Mouse (Mus musculus) limb, embryonic 11.5 days (tissue): Measurements from ENCODE around the gene Kcnb1. TPM values are rescaled to one million over a fixed set of nuclear protein-coding genes. Genes with fewer than 3 reads are reported as not detected.

Source experiments
- ATAC-seq: fragments of 200-750 bp; cut with Nextera tagmentation; 2 replicates; pipeline ENCODE4 v1.8.0; 2017; ENCODE audit warnings: low read depth; ENCODE audit not compliant: insufficient number of reproducible peaks, low FRiP score, low TSS enrichment
- DNase-seq: peaks from one replicate; pipeline ENCODE4 v3.0.0-alpha.2; 2015; ENCODE audit warnings: low spot score
- H3K27ac ChIP-seq: fragments of 300-500 bp; sonication (generic); replicated peaks from 2 replicates; pipeline ENCODE4 v1.5.1; 2014; ENCODE audit warnings: low read depth, mild to moderate bottlenecking, low read length
- H3K27me3 ChIP-seq: fragments of 300-500 bp; sonication (generic); 2 replicates; pipeline ENCODE4 v1.6.1; 2014; ENCODE audit warnings: mild to moderate bottlenecking, low read length, mixed read lengths; ENCODE audit not compliant: control insufficient read depth, insufficient read depth
- H3K36me3 ChIP-seq: fragments of 300-500 bp; sonication (generic); 2 replicates; pipeline ENCODE4 v1.6.1; 2014; ENCODE audit warnings: mild to moderate bottlenecking, low read length, moderate library complexity, mixed read lengths; ENCODE audit not compliant: control insufficient read depth, insufficient read depth
- H3K4me1 ChIP-seq: fragments of 300-500 bp; sonication (generic); 2 replicates; pipeline ENCODE4 v1.6.1; 2014; ENCODE audit warnings: low read length, mixed read lengths; ENCODE audit not compliant: control insufficient read depth, insufficient read depth
- H3K4me2 ChIP-seq: fragments of 300-500 bp; sonication (generic); 2 replicates; pipeline ENCODE4 v1.6.1; 2014; ENCODE audit warnings: low read depth, mild to moderate bottlenecking, moderate library complexity; ENCODE audit not compliant: severe bottlenecking
- H3K4me3 ChIP-seq: fragments of 300-500 bp; sonication (generic); 2 replicates; pipeline ENCODE4 v1.5.1; 2014; ENCODE audit warnings: low read depth, low read length
- H3K9ac ChIP-seq: fragments of 300-500 bp; sonication (generic); 2 replicates; pipeline ENCODE4 v1.6.1; 2014; ENCODE audit warnings: mild to moderate bottlenecking, low read length
- H3K9me3 ChIP-seq: fragments of 300-500 bp; sonication (generic); 2 replicates; pipeline ENCODE4 v1.6.1; 2016; ENCODE audit warnings: low read length; ENCODE audit not compliant: control insufficient read depth
- WGBS: fragments of 180-500 bp; shearing (Covaris S2); extraction: QIAGEN DNeasy Blood & Tissue Kit; methylation state at CpG from one replicate; pipeline ENCODE4 v1.1.7; 2014; 5-methylcytosine and 5-hydroxymethylcytosine counted together
- polyA plus RNA-seq: library from polyadenylated mRNA; unstranded; fragments of >200 nt; fragmentation: Nextera tagmentation; extraction: Ambion mirVana; gene quantifications from 2 replicates; pipeline ENCODE4 v1.2.1, GENCODE M21; 2014

Kcnb1 gene
- polyA plus RNA-seq, 1 experiment from 2014 or later, result 0.29 TPM

DNA sequence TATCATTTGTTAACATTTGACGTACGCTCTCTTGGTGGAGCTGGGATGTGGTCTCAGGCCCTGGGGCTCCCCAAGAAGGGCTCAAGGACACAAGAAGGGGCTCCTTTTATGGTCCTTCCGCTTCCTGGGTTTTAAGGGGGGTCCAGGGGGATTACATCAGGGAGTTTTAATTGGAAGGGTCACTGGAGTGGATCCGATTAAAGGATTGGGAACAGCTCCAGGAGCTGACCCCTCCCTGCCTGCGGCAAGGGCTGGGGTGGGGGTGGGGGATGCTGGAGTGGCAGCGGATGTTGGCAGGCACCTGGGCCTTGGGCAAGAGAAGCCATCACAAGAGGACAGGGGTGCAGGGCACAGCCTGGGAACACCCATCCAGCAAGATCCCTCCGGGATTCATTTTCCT, 77.7 kb downstream of the Kcnb1 start:
- H3K4me3 ChIP-seq, result no peak overlapping the region
- no peak overlapping the region for H3K27ac ChIP-seq
- H3K36me3 ChIP-seq, result no peaks in the 10 kb centered on the region
- H3K9me3 ChIP-seq, result no peaks in the 10 kb centered on the region
- no peaks in the 10 kb centered on the region for H3K27me3 ChIP-seq
- ATAC-seq (peak; percentile 42; the same call in 1 of the 2 replicates), DNase-seq (peak; percentile 41)
- WGBS, result 39% methylated on average over 7 of the region's 7 CpGs
- H3K4me2 ChIP-seq, result no peak overlapping the region
- no peak overlapping the region for H3K9ac ChIP-seq
- no peaks in the 10 kb centered on the region for H3K4me1 ChIP-seq

DNA sequence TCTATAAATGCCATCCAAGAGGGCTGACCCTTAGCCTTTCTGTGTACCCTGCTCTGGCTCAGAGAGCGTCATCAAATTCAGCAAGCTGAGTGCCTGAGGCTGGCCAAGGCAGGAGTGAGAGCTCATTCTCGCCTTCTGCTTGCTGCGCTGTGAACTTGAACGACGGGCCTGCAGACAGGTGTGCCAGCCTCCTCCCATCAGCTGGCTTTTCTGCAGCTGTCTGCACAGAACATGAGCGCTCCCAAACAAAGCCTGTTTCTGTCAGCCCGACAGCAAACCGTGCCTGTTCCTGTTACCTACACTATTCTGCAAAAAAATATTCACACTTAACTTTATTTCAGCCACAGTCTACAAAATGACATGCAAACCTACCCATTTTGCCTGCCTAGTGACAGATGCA, 80.4 kb downstream of the Kcnb1 start:
- Histone ChIP-seq H3K27me3 (no peaks in the 10 kb centered on the region), H3K4me3 (no peak overlapping the region), H3K36me3 (no peaks in the 10 kb centered on the region), H3K9me3 (peaks cover 3% of the 10 kb centered on the region), H3K4me1 (no peaks in the 10 kb centered on the region), H3K9ac (no peak overlapping the region), H3K27ac (no peak overlapping the region), H3K4me2 (no peak overlapping the region)
- 80% methylated on average over 8 of the region's 8 CpGs for WGBS
- DNase-seq, result no peak
- no peak for ATAC-seq

DNA sequence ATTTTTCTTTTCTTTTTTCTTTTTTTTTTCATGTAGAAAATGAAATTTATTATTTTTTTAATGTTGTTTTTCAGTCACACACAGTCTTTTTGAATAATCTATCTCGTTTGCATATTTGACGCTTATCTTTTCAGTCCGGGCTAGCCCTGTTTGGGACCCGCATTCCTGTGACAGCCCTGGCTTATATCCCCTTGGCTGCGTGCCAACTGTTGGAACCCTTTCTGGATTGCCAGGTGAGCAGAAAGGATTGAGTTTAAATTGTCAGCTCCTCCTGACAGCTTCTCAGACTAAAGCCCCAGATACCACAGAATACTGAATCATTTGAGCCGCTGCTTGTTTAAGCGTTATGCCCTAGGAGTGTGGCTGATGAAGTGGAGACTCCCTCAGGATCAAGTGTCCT, 86.4 kb downstream of the Kcnb1 start:
- ATAC-seq (no peak), DNase-seq (no peak)
- WGBS, result 83% methylated on average over 7 of the region's 7 CpGs

DNA sequence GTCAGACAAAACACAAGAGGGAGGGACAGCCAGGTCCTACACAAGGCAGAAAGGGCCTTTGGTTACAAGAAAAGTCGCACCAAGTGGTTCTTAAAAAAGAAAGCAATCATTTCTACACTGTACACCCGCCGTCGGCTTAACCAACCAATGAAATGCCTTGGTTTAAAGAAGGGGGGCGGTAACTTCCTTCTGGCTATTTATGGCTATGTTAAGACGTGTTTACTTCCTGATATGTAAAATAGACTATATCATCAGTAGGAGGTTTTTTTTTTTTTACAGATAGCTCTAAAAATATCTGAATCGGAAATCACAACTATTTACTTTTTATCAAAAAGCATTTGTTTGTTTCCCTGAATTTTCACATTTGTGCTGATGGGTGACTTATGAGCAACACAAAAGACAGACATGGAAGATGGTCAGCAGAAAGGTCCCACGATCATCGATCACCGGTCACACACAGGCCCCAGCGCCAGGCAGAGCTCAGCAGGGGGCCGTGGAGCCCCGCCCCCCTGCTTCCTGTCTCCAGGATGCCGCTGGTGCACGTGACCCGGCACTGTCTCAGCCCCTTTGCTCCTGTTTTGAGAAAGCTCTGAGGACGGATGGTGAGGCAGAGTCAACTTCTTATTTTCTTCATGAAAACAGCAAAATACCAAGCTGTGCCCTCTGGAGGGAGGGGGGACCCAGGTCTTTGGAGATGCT, 88.1 kb downstream of the Kcnb1 start:
- no peak for ATAC-seq
- Histone ChIP-seq H3K4me3 (no peak overlapping the region), H3K9ac (no peak overlapping the region), H3K9me3 (peaks cover under 1% of the 10 kb centered on the region), H3K27me3 (no peaks in the 10 kb centered on the region), H3K27ac (no peak overlapping the region), H3K36me3 (no peaks in the 10 kb centered on the region), H3K4me1 (no peaks in the 10 kb centered on the region), H3K4me2 (no peak overlapping the region)
- 80% methylated on average over 17 of the region's 17 CpGs for WGBS
- no peak for DNase-seq

More for the DNA sequence above, 86.4 kb downstream of the Kcnb1 start:
- no peaks in the 10 kb centered on the region for H3K27me3 ChIP-seq
- H3K4me3 ChIP-seq, result no peak overlapping the region
- H3K9me3 ChIP-seq, result peaks cover 3% of the 10 kb centered on the region
- no peak overlapping the region for H3K4me2 ChIP-seq
- no peaks in the 10 kb centered on the region for H3K36me3 ChIP-seq
- no peak overlapping the region for H3K9ac ChIP-seq
- H3K4me1 ChIP-seq, result no peaks in the 10 kb centered on the region
- no peak overlapping the region for H3K27ac ChIP-seq

GRCm38 (mm10) chr2:167094688-167095087, 95.3 kb downstream of the Kcnb1 start:
- ATAC-seq (no peak), DNase-seq (no peak)
- Histone ChIP-seq H3K4me2 (no peak overlapping the region), H3K27ac (no peak overlapping the region), H3K9me3 (0 out of 2 replicates have a peak, but pooled peaks cover 2% of the 10 kb centered on the region), H3K36me3 (no peaks in the 10 kb centered on the region), H3K4me3 (no peak overlapping the region), H3K4me1 (0 out of 2 replicates have a peak, but pooled peaks cover 2% of the 10 kb centered on the region), H3K27me3 (no peaks in the 10 kb centered on the region), H3K9ac (no peak overlapping the region)
- 90% methylated on average over 4 of the region's 4 CpGs for WGBS

DNA sequence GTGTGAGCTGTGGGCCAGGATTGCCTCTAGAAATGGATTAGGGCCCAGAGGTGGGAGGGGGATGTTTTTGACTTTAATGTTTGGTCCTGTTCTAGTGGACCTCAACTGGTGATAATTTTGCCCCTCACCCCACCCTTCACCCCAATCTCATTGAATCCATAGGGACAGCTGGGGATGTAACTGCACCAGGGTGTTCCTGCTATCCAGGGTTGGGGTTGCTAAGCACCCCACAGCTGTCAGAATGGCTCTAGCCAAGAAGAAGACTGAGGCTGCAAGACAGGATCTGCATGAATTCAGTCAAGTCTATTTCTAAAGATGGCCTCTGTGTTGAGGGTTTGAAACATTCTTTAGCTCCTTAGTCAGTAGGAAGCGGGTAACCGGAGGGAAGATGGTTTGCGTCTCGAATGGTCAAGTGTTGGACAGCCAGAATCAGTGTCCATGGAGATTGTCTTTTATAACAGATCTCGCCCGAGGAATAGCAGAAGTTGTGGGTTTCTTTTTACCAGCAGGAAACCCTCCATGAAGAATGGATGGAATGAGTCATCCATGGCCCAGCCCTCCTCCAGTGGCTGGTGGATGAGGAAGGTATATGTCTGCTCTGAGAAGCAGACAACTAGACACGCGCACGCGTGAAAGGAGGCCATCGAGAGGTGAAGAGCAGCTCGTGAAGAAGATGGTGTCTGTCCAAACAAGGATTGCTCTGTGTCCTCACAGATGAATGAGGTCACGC, 96.6 kb downstream of the Kcnb1 start:
- ATAC-seq (no peak), DNase-seq (no peak)
- Histone ChIP-seq H3K27me3 (no peaks in the 10 kb centered on the region), H3K27ac (no peak overlapping the region), H3K9me3 (0 out of 2 replicates have a peak, but pooled peaks cover 2% of the 10 kb centered on the region), H3K4me2 (no peak overlapping the region), H3K36me3 (no peaks in the 10 kb centered on the region), H3K4me1 (0 out of 2 replicates have a peak, but pooled peaks cover 2% of the 10 kb centered on the region), H3K9ac (no peak overlapping the region), H3K4me3 (no peak overlapping the region)
- 93% methylated on average over 13 of the region's 13 CpGs for WGBS

GRCm38 (mm10) chr2:167090271-167090670, 99.7 kb downstream of the Kcnb1 start:
- no peak for ATAC-seq
- Histone ChIP-seq H3K9ac (no peak overlapping the region), H3K36me3 (no peaks in the 10 kb centered on the region), H3K4me2 (no peak overlapping the region), H3K27ac (no peak overlapping the region), H3K27me3 (no peaks in the 10 kb centered on the region), H3K9me3 (0 out of 2 replicates have a peak, but pooled peaks cover 2% of the 10 kb centered on the region), H3K4me1 (no peaks in the 10 kb centered on the region), H3K4me3 (no peak overlapping the region)
- no peak for DNase-seq
- WGBS, result 97% methylated on average over 1 of the region's 1 CpGs

DNA sequence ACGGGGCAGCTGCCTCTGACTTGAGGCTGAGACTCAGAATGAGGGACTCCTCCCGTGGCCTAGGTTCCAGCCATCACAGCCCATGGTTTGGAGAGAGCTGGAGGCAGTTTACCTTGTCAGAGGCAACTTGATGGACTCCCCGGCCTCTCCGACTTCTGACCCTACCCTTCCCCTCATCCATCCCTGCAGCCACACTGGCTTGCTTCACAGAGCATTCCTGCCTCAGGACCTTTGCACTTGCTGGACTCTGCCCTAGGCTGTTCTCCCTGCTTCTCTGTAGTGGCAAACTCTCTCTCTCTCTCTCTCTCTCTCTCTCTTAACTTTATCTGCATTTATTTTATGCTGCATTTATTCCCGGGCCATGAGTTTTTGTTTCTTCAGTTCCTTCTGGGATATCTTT, 103.1 kb downstream of the Kcnb1 start:
- peaks cover 4% of the 10 kb centered on the region; the same call in 1 of the 2 replicates for H3K4me1 ChIP-seq
- H3K9me3 ChIP-seq, result no peaks in the 10 kb centered on the region
- no peak overlapping the region for H3K4me3 ChIP-seq
- H3K27me3 ChIP-seq, result no peaks in the 10 kb centered on the region
- ATAC-seq (no peak), DNase-seq (no peak)
- no peak overlapping the region for H3K9ac ChIP-seq
- WGBS, result 76% methylated on average over 5 of the region's 5 CpGs
- H3K27ac ChIP-seq, result no peak overlapping the region
- no peak overlapping the region for H3K4me2 ChIP-seq
- H3K36me3 ChIP-seq, result no peaks in the 10 kb centered on the region
